Mouse (Mus musculus): ENCODE data around the gene Lipc.

GRCm38 (mm10) chr9:70959866-70960265 is 7.8 kb upstream of the Lipc start:
- TF ChIP-seq GATA1 (IDR thresholded peaks at IDR 0.05; ENCODE audit: borderline replicate concordance, low read length) (no peak), FLI1 (IDR thresholded peaks at IDR 0.05; ENCODE audit: low read length) (no peak)

Measured in megakaryocyte, embryonic 14.5 days (primary cell).